Mouse (Mus musculus) left cerebral cortex, postnatal 10 days (tissue): ENCODE results near the gene Hadh. TPM values are rescaled to one million over a fixed set of nuclear protein-coding genes. Genes with fewer than 3 reads are reported as not detected.

Experiments used
- DNase-seq, 2 experiments: peaks; one replicate each; pipeline ENCODE4 v3.0.0; 2021 to 2022; ENCODE audit warnings: low spot score in 2 of 2, mixed read lengths in 1 of 2; ENCODE audit errors: extremely low spot score in 1 of 2
- intact Hi-C: fragments of 180-260 bp; cut with DNase I; formaldehyde crosslinking; loops from one replicate; pipeline ENCODE4 v1.15.1; 2025
- total RNA-seq, 2 experiments: library from RNA; stranded (reverse); gene quantifications; 2 replicates each; pipeline ENCODE4 v1.2.3; 2021

Gene Hadh
- total RNA-seq, 2 experiments from 2014 or later: 20.1 to 20.6 TPM

- intact Hi-C loops: no loop called here
- no peak for DNase-seq
These were observed 81.7 kb downstream of the Hadh start for GRCm38 (mm10) chr3:131190239-131190638.

GRCm38 (mm10) chr3:131186193-131186592, 85.7 kb downstream of the Hadh start:
- intact Hi-C loops: no loop called here
- DNase-seq: no peak

Other genes with a start within 250 kb of the Hadh start
- gene Lef1, start 161.6 kb downstream of the Hadh start, total RNA-seq: 1 to 10 TPM; 6.1 to 6.3 TPM
- gene Cyp2u1, start 31.1 kb upstream of the Hadh start, total RNA-seq: 10 to 100 TPM; 15.0 to 16.4 TPM
- 1 to 10 TPM; 1.4 to 5.1 TPM for gene Sgms2, start 219.3 kb upstream of the Hadh start, total RNA-seq